Mouse (Mus musculus) embryonic fibroblast, embryonic 13.5 days (primary cell): ENCODE results near the gene Slc23a3. TPM values are rescaled to one million over a fixed set of nuclear protein-coding genes. Genes with fewer than 3 reads are reported as not detected.

ENCODE experiments used
- H3K27ac ChIP-seq: 2 replicates; pipeline ENCODE4 v1.5.1; 2012; ENCODE audit warnings: low read length, control low read depth, inconsistent platforms; ENCODE audit not compliant: insufficient read depth
- H3K4me1 ChIP-seq: 2 replicates; pipeline ENCODE4 v1.6.1; 2011; ENCODE audit warnings: low read length; ENCODE audit not compliant: control insufficient read depth, insufficient read depth
- H3K4me3 ChIP-seq: 2 replicates; pipeline ENCODE4 v1.5.1; 2011; ENCODE audit warnings: mild to moderate bottlenecking, control low read depth, low read length; ENCODE audit not compliant: insufficient read depth
- CTCF ChIP-seq: IDR thresholded peaks from 2 replicates; pipeline ENCODE4 v1.5.1; 2011; ENCODE audit warnings: mild to moderate bottlenecking, control low read depth, low read length, moderate library complexity, borderline replicate concordance; ENCODE audit not compliant: insufficient read depth
- POLR2A ChIP-seq: IDR thresholded peaks from 2 replicates; pipeline ENCODE4 v1.6.1; 2011; ENCODE audit warnings: low read depth, mild to moderate bottlenecking, control low read depth, low read length, moderate library complexity
- polyA plus RNA-seq: library from polyadenylated mRNA; stranded (reverse); fragments of >200 nt; gene quantifications from 2 replicates; pipeline ENCODE4 v1.2.4, GENCODE M21; 2011; ENCODE audit warnings: low read depth; ENCODE audit not compliant: missing spikeins, insufficient read length

Slc23a3 gene
- polyA plus RNA-seq, 1 experiment, result 0.42 TPM

- Histone ChIP-seq H3K4me1 (0 out of 2 replicates have a peak, but pooled peaks cover 6% of the 10 kb centered on the region), H3K4me3 (peak overlapping the region; percentile 50), H3K27ac (peak overlapping the region; percentile 87)
- TF ChIP-seq POLR2A (no peak; the same call in 1 of the 2 replicates), CTCF (no peak)
Measured at GRCm38 (mm10) chr1:75140601-75141190, 7.0 kb upstream of the Slc23a3 start.

GRCm38 (mm10) chr1:75138448-75138847 is 4.8 kb upstream of the Slc23a3 start:
- H3K4me1 ChIP-seq, result no peaks in the 10 kb centered on the region
- H3K27ac ChIP-seq, result no peak overlapping the region
- no peak overlapping the region for H3K4me3 ChIP-seq
- TF ChIP-seq POLR2A (no peak), CTCF (no peak)

- TF ChIP-seq POLR2A (no peak), CTCF (no peak)
- Histone ChIP-seq H3K4me3 (no peak overlapping the region), H3K27ac (no peak overlapping the region), H3K4me1 (no peaks in the 10 kb centered on the region)
Measured at GRCm38 (mm10) chr1:75136730-75137129, 3.0 kb upstream of the Slc23a3 start.

GRCm38 (mm10) chr1:75136293-75136692 is 2.6 kb upstream of the Slc23a3 start:
- no peak for TF ChIP-seq POLR2A
- no peak for TF ChIP-seq CTCF

GRCm38 (mm10) chr1:75128641-75129040 is 5.0 kb downstream of the Slc23a3 start:
- no peak for TF ChIP-seq POLR2A
- H3K4me1 ChIP-seq, result no peaks in the 10 kb centered on the region
- H3K27ac ChIP-seq, result no peak overlapping the region
- no peak overlapping the region for H3K4me3 ChIP-seq

More at GRCm38 (mm10) chr1:75136293-75136692, 2.6 kb upstream of the Slc23a3 start:
- no peaks in the 10 kb centered on the region for H3K4me1 ChIP-seq
- H3K4me3 ChIP-seq, result no peak overlapping the region
- H3K27ac ChIP-seq, result no peak overlapping the region

- Histone ChIP-seq H3K4me3 (peak overlapping the region; percentile 44), H3K27ac (peak overlapping the region; percentile 99; the same call in 1 of the 2 replicates), H3K4me1 (no peaks in the 10 kb centered on the region)
- TF ChIP-seq CTCF, result no peak
- no peak for TF ChIP-seq POLR2A
Measured at GRCm38 (mm10) chr1:75125418-75125817, 8.3 kb downstream of the Slc23a3 start.

- TF ChIP-seq POLR2A (peak; percentile 74), CTCF (peak; percentile 56; the same call in 1 of the 2 replicates)
- H3K4me3 ChIP-seq, result peak within 1 kb of the TSS; percentile 44
- H3K4me1 ChIP-seq, result no peaks in the 10 kb centered on the region
- H3K27ac ChIP-seq, result peak within 1 kb of the TSS; percentile 99
Measured at GRCm38 (mm10) chr1:75124346-75125321, 9.1 kb downstream of the Slc23a3 start, which contains the start of gene Nhej1. Gene Nhej1, minus strand, starts transcription at chr1:75125200.

GRCm38 (mm10) chr1:75122211-75122610 is 11.5 kb downstream of the Slc23a3 start:
- Histone ChIP-seq H3K4me3 (no peak overlapping the region), H3K4me1 (no peaks in the 10 kb centered on the region), H3K27ac (no peak overlapping the region)
- TF ChIP-seq CTCF (no peak), POLR2A (no peak)

Other genes with a start within 250 kb of the Slc23a3 start
- gene Fev, start 248.5 kb downstream of the Slc23a3 start, polyA plus RNA-seq, result not detected in 2 replicates
- not detected in 2 replicates for gene Cryba2, start 240.7 kb downstream of the Slc23a3 start, polyA plus RNA-seq
- not detected in 2 replicates for gene Cfap65, start 198.3 kb downstream of the Slc23a3 start, polyA plus RNA-seq
- gene Ihh, start 182.2 kb downstream of the Slc23a3 start, polyA plus RNA-seq, result not detected in 2 replicates
- 9.1 and 10.3 TPM in 2 replicates for gene Nhej1, start 8.7 kb downstream of the Slc23a3 start, polyA plus RNA-seq
- 34.2 and 40.9 TPM in 2 replicates for gene Cnppd1, start 8.8 kb upstream of the Slc23a3 start, polyA plus RNA-seq
- 31.9 and 44.3 TPM in 2 replicates for gene Retreg2, start 8.9 kb upstream of the Slc23a3 start, polyA plus RNA-seq
- 11.8 and 14.8 TPM in 2 replicates for gene Zfand2b, start 34.8 kb upstream of the Slc23a3 start, polyA plus RNA-seq
- gene Abcb6, start 46.5 kb upstream of the Slc23a3 start, polyA plus RNA-seq, result 7.0 and 13.4 TPM in 2 replicates
- gene Ankzf1, start 58.3 kb upstream of the Slc23a3 start, polyA plus RNA-seq, result 10.1 and 15.6 TPM in 2 replicates
- 31.1 and 32.6 TPM in 2 replicates for gene Atg9a, start 58.3 kb upstream of the Slc23a3 start, polyA plus RNA-seq
- gene Glb1l, start 76.9 kb upstream of the Slc23a3 start, polyA plus RNA-seq, result 25.1 and 34.3 TPM in 2 replicates
- 57.3 and 59.4 TPM in 2 replicates for gene Stk16, start 76.9 kb upstream of the Slc23a3 start, polyA plus RNA-seq
- gene Tuba4a, start 86.0 kb upstream of the Slc23a3 start, polyA plus RNA-seq, result 27.8 and 46.8 TPM in 2 replicates
- gene A630095N17Rik, start 98.2 kb upstream of the Slc23a3 start, polyA plus RNA-seq, result not detected in 2 replicates
- gene Dnajb2, start 102.5 kb upstream of the Slc23a3 start, polyA plus RNA-seq, result 28.4 and 31.8 TPM in 2 replicates
- 67.6 and 114 TPM in 2 replicates for gene Ptprn, start 130.6 kb upstream of the Slc23a3 start, polyA plus RNA-seq
- not detected in 2 replicates for gene Resp18, start 144.5 kb upstream of the Slc23a3 start, polyA plus RNA-seq
- gene Dnpep, start 184.1 kb upstream of the Slc23a3 start, polyA plus RNA-seq, result 79.7 and 96.9 TPM in 2 replicates
- gene Des, start 226.4 kb upstream of the Slc23a3 start, polyA plus RNA-seq, result 11.3 and 12.3 TPM in 2 replicates
- gene Speg, start 241.4 kb upstream of the Slc23a3 start, polyA plus RNA-seq, result 54.2 and 56.4 TPM in 2 replicates